Mouse (Mus musculus) CD4-positive, CD25-positive, alpha-beta regulatory T cell, adult 2 months (primary cell): ENCODE data around the gene 5730409E04Rik.

Experiments
- DNase-seq: peaks from one replicate; pipeline ENCODE4 v3.0.0-alpha.2; 2012; ENCODE audit warnings: low read depth, low spot score

Gene 5730409E04Rik

DNA sequence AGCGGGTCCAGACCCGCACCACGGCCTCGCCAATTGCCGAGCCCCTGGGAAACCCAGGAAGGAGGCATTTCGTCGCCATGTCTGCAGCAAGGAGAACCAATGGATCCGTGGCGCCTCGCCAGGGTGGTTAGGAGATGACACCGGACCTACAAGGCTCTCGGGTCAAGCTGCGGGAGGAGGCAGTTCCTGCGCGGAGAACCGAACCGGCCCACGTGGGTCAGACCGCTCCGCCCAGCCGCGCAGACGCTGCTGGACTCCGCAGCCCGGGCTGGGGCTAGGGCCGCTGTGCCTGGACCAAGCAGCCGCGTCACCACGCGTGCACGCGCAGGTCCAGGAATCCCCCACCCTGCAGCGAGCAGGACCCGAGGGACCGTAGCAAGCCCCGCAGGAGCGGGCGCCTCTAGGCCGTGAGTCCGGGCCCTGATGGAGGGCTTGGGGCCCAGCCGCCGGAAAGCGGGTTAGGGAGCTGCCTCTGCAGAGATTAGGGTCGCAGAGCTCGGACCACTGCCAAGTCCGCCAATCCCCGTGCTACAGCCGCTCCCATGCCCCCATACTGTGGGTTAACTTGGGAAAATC lies at the start of gene 5730409E04Rik:
TSS of gene 5730409E04Rik (plus strand) at position 213 of the 576 bp plus-strand sequence.
- DNase-seq, result peak; percentile 32

DNA sequence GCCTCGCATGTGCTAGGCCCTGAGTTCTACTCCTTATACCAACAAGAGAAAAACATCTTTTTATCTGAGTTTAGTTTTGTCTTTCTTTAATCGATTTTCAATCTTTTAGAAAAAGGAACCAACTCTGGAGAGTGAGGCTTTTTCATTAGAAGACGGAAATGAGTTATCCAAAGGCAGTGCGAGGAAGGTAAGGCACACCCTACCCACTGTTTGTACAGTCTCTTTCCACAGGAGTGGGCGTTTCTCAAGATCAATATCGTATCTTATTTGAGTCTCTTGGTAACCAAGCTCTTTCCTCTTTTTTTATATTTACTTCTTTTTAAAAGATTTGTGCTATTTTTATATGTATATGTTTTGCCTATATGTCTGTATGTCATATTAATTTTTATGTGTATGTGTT lies 45.8 kb upstream of the 5730409E04Rik start:
- DNase-seq, result no peak

DNA sequence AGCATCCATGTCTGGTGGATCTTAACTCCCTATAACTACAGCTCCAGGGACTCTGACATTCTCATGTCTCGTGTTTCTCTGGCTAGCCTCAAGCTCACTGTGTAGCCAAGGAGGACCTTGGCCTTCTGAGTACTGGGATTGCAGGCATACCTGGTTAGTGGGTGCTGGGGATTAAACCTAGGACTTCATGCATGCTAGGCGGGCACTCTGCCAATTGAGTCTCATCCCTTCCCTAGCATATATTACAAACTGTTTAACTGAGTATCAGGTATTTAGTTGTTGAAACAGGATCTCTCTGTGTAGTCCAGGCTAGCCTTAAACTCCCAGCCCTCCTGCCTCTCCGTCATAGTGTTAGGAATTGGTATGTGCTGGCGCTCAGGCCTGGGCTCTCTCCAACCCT lies 42.4 kb upstream of the 5730409E04Rik start:
- DNase-seq, result no peak

DNA sequence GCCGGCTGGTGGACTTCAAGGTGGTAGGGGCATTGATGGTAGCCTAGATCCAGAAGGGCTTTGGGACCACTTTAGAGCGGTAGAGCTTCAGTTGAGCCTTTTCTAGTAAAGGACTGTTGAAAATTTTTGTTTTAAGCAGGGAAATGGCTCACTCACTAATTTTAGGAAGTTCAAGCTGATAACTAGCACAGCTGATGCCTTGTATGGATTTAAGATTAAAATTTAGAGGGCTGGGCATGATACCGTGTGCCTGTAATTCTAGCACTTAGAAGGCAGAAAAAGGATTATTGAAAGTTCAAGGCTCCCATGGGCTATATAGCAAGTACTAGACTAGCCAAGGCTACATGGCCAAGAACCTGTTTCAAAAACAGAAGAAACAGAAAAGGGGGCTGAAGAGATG lies 39.8 kb upstream of the 5730409E04Rik start:
- no peak for DNase-seq

DNA sequence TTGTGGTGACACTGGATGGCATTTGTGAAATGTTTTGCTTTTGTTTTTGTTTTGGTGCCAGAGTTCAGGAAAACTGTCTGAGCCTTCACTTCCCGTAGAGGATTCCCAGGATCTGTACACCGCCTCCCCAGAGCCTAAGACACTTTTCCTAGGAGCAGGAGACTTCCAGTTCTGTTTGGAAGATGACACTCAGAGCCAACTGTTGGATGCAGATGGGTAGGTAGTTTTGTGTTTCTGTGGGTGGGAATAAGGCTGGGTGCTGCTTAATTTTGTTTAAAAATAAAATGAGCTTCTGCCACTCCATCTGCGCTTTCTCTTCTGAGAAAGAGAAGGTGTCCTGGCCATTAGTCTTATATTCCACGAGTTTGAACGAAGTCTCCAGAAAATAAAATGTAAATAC lies 33.3 kb upstream of the 5730409E04Rik start:
- DNase-seq, result no peak

DNA sequence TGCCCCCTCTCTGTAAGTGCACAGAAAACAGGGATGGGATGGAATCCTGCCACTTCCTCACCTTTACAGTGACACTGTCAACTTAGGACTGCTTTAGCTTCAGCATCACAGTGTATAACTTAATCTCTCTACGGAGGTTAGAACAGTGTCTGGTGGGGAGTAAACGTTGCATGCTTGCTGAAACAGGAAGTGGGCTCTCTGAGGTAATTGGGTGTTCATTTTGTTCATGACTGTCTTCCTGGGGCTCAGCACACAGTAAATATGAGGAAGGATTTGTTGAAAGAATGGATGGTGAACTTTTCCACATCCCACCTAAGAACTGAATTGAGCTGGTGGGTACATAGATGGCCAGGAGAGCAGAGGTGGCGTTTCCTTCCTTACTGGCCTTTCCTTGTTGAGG lies 31.7 kb upstream of the 5730409E04Rik start:
- no peak for DNase-seq

DNA sequence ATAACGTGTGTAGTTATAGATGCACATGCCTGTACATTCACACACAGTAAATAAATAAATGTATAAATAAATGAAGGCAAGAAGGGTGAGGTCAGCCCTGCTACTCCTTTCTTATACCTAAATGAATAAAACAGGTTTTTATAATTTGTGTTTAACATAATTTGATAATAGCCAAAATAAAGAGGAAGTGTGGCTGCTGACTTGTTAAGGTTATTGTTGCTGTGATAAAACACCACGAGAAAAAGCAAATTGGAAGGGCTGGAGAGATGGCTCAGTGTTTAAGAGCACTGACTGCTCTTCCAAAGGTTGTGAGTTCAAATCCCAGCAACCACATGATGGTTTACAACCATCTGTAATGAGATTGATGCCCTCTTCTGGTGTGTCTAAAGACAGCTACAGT lies 30.5 kb upstream of the 5730409E04Rik start:
- DNase-seq, result no peak

DNA sequence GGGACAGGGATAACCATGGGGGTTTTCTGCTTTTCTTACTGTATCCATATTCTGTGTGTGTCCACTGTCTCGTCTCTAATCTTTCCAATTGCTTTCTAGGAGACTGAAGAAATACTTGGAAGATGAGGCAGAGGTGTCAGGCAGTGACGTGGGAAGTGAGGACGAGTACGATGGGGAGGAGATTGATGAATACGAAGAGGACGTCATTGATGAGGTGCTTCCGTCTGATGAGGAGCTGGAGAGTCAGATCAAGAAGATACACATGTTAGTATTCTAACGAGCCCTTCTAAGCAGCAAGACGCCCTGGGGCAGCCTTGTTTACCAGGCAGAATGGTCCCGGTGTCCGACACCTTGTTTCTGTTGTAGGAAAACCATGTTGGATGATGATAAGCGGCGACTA lies 23.9 kb upstream of the 5730409E04Rik start:
- DNase-seq, result no peak

DNA sequence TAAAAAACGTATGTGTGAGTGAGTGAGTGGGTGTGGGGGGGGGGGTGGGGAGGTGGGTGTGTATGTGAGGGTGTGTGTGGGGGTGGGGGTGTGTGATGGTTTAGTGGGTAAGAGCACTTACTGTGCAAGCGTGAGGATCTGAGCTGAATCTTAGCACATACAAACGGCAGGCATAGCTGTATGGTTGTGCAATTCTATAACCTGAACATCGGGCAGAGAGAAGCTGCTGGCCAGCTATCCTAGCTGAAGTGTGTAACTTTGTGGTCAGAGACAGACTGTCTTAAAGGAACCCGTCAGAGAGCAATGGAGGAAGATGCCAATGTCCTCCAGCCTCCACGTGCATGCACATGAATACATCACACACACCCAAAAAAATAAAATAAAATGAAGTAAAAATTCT lies 17.6 kb upstream of the 5730409E04Rik start:
- DNase-seq, result no peak

DNA sequence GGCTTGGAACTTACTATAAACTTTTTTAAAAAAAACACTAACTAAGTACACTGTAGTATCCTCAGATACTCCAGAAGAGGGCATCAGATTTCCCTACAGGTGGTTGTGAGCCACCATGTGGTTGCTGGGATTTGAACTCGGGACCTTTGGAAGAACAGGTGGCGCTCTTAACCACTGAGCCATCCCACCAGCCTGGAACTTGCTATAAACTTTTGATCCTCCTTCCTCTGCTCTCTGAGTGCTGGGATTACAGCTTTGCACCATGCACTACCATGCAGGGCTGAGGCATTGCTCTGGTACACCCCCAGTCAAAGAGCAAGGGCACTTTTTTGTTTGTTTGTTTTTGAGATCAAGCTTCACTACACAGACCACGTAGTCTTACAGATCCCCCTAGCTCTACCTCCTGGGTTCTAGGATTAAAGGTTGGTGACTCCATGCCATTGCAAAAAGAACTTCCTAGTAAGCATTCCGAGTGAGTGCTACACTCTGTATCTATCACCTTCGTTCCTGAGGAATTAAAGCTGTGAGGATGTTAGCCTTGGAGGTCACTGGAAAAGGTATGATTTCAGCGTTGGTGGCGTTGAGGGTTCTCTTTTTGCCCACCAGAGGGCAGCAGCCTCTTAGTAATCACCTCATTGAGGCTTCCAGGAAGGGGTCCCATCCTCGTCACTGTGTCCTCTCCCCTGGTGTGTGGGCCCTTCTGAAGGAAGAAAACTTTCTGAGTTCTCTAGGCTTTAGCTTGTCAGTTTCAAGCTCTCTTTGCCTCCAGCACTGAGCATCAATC lies 9.5 kb upstream of the 5730409E04Rik start:
- DNase-seq, result peak; percentile 72

DNA sequence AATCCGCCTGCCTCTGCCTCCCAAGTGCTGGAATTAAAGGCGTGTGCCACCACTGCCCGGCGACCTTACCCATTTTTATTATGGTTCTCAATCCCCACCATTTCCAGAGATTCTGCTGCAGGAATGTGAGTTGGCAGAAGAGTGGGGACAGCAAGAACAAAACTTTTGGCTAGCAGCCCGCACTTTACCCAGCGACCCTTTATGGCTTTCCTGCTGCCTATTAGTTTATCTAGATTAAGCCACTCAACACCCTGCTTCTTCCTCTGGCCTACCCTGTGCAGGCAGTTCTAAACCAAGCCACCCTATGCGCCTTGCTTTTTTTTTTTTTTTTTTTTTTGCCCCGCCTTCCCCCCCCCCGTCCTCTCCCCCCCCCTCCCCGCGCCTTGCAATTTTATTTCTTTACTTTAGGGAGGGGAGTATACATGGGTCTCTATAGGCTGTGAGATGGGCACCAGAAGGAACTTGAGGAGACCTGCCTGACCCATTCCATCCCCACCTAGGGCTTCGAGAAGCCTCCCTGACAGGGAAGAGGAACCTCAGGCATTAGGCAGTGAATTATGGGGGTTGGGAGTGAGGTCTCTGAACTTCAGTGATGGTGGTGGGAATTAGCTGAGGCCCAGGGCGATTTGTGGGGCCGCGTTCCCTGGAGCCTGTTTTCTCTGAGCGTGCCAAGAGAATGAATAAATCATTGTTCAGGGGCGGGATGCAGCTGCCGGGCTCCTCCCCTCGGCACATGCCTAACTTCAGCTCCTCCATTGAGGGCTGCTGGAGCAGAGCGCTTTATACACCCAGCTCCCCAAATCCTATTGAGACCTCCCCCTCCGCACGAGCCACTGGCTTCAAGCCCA lies 7.8 kb upstream of the 5730409E04Rik start:
- DNase-seq, result no peak

DNA sequence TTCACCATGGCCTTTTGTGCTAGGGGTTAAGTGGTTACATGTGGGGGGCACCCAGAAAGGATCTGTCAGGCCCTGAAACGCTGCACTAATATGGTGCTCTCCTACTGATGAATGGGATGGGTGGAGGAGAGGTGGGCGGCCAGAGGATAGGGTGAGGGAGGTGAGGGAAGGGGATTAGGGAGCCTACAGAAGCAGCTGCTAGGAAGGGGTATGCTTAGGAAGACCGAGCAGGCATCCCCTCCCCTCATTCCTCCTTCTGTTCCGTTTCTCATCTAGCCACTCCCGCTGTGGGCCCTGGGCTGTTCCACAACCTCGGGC lies 7.2 kb upstream of the 5730409E04Rik start:
- no peak for DNase-seq

DNA sequence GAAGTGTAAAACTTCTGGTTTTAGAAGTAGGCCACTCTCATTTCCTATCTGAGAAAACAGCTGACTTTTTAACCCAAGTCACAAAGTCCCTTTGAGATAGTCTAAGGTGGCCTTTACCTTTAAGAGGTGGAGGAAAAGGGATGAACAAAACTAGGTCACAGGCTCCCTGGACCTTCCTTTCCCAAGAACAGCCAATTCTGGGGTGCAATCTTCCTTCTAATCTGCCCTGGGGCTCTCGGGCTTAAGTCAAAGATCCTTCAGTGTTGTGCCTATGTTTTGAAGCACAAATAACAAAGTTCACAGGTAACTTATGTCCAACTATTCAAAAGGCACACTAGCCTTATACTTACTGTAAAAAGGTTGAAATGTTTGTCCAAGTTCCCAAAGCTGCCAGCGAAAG lies 5.5 kb upstream of the 5730409E04Rik start:
- DNase-seq, result no peak

DNA sequence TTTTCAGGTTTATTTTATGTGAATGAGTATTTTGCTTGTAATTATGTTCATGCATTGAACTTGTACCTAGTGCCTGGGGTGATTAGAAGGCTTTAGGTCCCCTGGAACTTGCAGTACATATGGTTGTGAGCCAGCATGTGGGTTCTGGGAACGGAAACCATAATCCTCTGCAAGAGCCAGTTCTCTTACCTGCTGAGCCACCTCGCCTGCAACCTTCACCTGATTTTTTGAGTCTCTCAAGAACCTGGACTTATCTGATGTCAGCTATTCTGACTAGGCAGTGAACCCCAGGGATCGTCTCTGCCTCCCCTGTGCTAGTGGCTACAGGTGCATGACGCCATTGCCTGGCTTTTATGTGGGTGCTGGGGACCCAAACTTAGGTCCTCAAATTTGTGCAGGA lies 3.9 kb upstream of the 5730409E04Rik start:
- DNase-seq, result no peak

DNA sequence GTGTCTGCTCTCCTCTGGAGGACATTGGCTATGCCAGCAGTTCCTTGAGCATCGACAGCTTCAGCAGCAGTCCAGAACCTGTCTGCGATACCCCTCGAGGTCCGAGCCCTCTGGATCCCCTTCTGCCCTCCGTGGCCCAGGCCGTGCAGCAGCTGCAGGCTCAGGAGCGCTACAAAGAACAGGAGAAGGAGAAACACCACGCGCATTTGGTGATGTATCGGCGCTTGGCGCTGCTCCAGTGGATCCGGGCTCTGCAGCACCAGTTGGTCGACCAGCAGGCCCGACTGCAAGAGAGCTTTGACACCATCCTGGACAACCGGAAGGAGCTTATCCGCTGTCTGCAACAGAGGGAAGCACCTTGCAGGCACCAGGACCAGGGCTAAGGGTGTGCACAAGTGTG lies 2.4 kb downstream of the 5730409E04Rik start:
- no peak for DNase-seq

DNA sequence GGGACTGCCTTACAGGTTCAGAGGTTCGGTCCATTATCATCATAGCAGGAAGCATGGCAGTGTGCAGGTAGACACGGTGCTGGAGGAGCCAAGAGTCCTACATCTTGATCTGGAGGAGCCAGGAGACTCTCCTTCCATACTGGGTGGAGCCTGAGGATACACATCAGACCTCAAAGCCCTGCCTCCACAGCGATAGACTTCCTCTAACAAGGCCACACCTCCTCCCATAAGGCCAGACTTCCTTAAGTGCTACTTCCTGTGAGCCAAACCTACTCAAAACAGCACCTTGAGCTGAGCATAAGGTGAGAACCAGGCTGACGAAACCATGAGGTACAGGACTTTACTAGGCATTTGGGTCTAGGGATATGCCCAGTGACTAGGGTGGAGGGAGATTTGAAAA lies 6.7 kb downstream of the 5730409E04Rik start:
- no peak for DNase-seq

DNA sequence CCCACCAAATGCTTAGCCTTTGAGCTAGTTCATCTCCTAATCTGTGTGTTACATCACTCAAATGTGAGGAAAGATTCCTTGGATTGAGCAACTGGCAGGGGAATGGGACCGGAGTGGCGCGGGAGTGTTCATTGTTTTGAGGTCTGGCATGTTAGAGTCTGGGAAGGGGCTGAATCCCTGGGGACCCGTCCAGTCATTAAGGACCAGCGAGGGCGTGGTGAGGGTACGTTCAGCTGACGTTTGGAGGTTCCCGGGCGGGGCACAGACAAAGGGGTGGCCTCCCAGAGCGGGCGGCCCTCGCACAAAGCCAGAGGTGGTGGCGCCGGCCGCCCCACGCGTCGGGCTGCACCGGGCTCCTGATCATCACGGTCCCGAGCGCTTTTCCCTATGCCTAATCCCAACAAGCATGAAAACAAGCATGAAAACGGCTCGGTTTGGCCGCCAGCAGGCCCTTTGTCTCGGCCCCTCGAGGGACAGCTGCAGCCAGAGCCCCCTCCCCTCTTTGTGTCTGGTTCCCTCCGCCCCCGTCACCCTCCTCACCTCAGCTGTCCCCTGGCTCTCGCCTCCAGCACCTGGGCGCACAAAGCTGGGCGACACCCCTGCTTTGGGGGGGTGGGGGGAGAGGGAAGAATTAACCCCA lies 10.2 kb downstream of the 5730409E04Rik start:
- DNase-seq, result no peak

DNA sequence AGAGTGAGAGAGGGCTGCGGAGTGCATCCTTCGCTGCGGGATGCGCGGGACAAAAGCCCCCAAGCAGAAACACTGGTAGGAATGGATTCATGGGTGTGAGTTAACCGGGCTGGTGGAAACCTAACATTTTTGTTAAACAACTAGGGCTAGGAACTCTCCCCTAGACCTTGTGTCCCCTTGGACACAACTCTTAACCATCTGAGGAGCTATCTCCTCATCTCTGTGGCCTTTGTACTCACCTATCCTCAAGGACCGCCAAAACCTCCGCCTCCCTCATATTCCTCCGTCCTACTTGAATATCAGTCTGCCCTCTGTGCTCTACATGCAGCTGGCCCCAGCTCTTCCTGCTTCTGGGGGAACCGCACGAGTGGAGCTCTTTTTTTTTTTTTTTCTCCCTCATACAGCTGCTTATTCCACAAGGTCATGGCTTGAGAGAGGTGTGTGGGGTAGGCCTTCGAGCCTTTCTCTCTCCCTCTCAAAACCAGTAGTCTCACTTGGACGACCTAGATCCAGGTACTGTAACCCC lies 10.8 kb downstream of the 5730409E04Rik start:
- no peak for DNase-seq

DNA sequence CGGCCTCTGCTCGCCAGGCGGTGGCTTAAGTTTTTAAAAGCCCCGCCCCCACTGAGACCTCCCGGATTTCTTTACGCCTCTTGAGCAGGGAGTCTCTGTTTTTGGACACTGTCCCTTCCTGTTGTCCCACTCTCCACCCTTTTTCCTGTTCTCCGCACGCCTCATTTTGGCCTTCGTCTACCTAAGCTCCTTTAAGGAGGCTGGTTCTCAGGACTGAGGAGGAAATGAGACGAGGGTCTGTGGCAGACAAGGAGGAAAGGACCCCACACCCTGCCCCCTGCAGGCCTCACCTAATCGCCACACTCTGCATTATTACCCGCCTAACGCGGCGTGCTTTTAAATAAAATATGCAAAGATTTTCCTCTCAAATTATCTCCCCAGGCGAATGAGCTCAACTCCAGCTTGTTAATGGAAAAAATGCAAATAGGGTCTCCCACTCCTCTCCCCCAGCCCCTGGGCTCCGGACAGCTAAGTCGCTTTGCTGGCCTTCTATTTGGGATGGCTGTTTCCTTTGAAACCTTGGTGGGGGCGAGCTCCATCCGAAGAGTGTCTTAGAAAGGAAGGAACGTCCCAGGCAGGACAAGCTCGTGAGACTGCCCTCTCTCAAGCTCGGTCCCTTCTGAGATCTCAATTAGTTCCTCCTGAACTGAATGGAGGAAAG lies 17.5 kb downstream of the 5730409E04Rik start:
- DNase-seq, result no peak

DNA sequence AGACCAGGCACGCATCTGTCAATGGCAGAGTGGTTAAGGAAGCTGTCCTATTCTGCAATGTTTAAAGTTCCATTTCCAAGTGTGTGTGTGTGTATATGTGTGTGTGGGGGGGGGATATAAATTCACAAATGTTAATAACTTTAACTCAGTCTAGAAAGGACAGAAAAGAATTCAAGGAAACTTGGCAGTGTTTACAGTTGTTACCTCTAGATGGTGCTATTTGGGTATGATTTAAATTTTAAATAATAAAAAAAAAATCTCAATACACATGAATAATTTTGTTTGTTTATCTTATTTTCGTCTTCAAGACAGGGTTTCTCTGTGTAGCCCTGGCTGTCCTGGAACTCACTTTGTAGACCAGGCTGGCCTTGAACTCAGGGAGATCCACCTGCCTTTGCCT lies 22.3 kb downstream of the 5730409E04Rik start:
- no peak for DNase-seq

DNA sequence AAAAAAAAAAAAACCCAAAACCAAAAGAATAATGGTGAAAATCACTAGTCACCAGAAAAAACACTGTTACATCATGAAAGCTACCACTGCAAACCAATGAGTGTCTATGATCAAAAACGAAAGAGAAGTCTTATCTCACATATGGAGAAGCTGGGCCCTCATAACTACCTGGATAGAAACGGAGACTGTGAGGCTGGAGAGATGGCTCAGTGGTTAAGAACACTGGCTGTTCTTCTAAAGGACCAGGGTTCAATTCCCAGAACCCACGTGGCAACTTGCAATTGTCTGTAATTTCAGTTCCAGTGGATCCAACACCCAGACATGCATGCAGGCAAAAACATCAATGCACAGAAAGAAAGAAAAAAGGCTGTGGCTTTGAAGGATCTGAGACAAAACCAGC lies 23.1 kb downstream of the 5730409E04Rik start:
- no peak for DNase-seq

DNA sequence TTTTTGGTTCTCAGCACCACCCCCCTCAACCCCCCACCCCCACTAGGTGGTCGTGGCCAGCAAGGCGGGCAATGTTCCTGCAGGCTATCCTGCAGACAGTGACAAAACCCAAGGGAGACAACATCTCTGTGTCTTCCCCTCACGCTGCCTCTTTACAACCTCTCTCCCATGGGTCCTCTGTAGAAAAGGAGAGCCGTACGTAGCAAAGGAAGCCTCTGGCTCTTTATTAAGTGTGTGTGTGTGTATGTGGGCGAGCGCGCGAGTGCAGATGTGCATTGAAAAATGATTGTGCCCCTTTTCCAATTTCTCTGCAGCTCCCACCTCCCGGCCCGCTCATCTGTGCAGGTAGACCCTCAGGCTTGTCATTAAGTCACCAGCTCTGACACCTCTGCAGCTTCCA lies 26.7 kb downstream of the 5730409E04Rik start:
- DNase-seq, result no peak
